Mouse (Mus musculus) cerebellum, postnatal 14 days (tissue): ENCODE measurements around the gene Nr0b1.

Source experiments
- DNase-seq, 2 experiments: peaks; one replicate each; pipeline ENCODE4 v3.0.0; 2021; ENCODE audit warnings: mixed read lengths in 2 of 2

Gene Nr0b1

GRCm38 (mm10) chrX:86191614-86192419 is at the start of gene Nr0b1:
Nr0b1 (plus strand) TSS chrX:86191764.
- peak in 1 of 2 experiments; percentile 1 for DNase-seq

GRCm38 (mm10) chrX:86187250-86187649 is 4.3 kb upstream of the Nr0b1 start:
- DNase-seq = no peak

- peak; percentile 8 to 11 for DNase-seq
Measured at GRCm38 (mm10) chrX:86192420-86192994, 943 bp downstream of the Nr0b1 start.

GRCm38 (mm10) chrX:86193386-86193785 is 1.8 kb downstream of the Nr0b1 start:
- DNase-seq = no peak

- no peak for DNase-seq
Measured at GRCm38 (mm10) chrX:86237246-86237645, 45.7 kb downstream of the Nr0b1 start.
